Mouse (Mus musculus) erythroid progenitor cell, adult 5-6 weeks (primary cell): Measurements from ENCODE around the gene Olfr622. TPM values are rescaled to one million over a fixed set of nuclear protein-coding genes. Genes with fewer than 3 reads are reported as not detected.

Experiments used
- ATAC-seq: replicated peaks from 2 replicates; pipeline ENCODE4 v1.8.0; 2016; ENCODE audit warnings: moderate number of reproducible peaks, mild to moderate bottlenecking, moderate TSS enrichment, inconsistent platforms; ENCODE audit not compliant: poor library complexity, low FRiP score, severe bottlenecking
- total RNA-seq, 2 experiments: library from RNA; stranded (forward) in 1 of 2; stranded (reverse) in 1 of 2; fragments of 150-400 nt in 1 of 2; fragments of 186-747, 209-891 nt in 1 of 2; gene quantifications; 2 replicates each; pipeline versions ENCODE4 v1.2.3 to v1.2.4; 2015 to 2017; ENCODE audit warnings: low replicate concordance in 2 of 2

Olfr622 gene
- total RNA-seq (2015; ENCODE audit: low replicate concordance) (not detected in 2 replicates), total RNA-seq (2017; ENCODE audit: low replicate concordance) (not detected in 2 replicates)

DNA sequence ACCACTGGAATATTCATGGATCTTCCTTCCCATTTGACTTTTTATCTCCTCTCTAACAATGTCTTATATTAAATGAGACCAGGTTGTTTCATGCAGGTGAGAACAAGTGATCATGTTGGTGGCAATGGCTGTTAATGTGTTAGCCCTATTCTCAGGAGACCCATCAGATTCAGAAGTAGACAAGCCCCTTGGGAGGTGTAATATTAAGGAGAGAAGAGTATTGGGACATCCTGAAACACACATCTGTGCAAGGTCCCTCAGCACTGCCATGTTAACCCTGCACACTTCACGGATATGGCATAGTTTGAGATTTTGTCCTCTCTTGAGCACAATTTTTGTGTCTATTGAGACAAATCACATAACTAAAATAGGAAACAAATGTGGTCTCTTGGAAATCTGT is at the start of gene Olfr622:
TSS of gene Olfr622 (minus strand) at position 101 of the 400 bp plus-strand sequence.
- ATAC-seq, result no peak

DNA sequence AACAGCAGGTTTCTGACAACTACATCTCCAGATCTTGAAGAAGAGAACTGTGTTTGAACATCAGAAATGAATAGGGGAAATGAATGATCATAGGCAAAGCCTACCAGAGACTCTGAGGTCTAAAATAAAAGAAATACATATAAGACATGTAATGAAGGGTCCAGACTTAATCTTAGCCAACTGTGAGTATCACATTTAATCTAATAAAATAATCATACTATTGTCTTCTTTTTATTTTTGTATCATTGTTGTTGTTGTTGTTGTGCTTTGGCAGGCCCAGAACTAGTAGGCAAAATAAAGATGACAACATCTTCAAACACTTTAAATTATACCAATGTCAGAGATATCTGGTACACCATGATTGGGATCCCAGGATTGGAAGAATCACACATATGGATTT is 39.9 kb upstream of the Olfr622 start, which contains the start of gene Olfr625-ps1:
TSS of gene Olfr625-ps1 (plus strand) at position 301 of the 400 bp plus-strand sequence.
- ATAC-seq, result no peak

DNA sequence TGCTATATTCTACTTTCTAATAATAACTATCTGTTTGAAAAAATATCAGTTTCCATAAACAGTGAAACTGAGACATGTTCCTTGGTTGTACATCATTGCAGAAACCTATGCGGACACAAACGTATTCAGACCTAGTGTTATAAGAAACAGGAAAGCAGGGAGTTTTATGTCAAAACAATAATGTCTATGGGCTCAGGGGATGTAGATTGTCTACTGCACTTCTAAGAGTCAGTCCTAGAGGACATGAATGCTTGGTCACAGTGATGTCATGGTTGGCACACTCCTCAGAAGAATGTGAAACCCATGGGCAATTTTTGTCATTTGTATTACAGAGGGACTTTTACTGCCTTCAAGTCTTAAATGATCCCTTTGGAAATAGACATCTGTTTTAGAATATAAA is 28.6 kb upstream of the Olfr622 start, which contains the start of gene Olfr624:
TSS of gene Olfr624 (minus strand) at position 101 of the 400 bp plus-strand sequence.
- ATAC-seq, result no peak

DNA sequence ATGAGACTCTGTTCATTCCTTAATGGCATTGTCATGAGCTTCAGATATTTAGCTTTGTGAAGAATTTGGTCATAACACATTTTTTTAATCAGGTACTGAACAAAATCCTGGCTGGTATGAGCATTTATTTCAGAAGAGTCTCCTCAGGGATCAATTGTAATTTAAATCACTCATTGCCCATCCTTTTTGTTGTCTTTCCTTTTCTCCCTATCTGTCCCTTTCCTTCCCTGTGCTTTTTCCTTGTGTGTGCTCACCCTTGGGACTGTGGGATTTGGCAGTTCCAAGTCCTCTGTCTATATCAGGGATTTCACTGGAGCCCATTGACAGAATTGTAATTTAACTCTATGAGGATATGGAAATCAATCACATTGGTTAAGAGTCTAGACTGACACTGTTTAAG is 21.1 kb upstream of the Olfr622 start, which contains the start of gene Olfr623:
TSS of gene Olfr623 (minus strand) at position 101 of the 400 bp plus-strand sequence.
- ATAC-seq, result no peak

DNA sequence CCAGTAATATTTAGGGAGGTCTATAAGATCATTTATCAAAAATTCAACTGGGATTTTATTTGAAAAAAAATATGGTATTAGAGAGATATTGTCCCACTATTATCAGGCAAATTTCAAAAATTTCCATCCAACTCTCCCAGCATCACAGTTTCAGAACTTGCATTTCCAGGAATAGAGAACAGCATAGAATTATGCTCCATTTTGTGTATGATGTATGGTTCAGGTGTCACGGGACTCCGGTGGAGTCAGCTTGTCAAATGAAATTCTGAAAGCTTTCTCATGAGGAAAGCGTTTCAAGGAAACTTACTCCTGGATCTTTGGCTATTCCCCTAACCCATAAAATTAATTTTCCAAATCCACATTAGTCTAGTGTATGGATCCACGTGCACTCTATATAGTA is 1.6 kb upstream of the Olfr622 start:
- no peak for ATAC-seq

DNA sequence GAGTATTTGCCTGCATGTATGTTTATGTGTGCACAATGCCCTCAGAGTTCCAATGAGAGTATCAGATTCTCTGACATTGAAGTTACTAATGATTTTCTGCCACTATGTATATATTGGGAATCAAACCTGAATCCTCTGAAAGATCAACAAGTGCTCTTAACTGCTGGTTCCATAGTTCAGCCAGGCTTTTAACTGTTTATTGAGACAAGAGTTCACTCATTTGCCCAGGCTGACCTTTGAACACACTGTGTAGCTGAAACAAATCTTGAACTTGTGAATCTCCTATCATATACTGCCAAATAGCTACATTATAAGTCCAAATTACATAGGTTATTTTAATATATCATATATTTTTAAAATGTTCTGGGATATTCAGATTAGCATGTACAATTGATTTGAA is 5.7 kb downstream of the Olfr622 start:
- ATAC-seq, result no peak

DNA sequence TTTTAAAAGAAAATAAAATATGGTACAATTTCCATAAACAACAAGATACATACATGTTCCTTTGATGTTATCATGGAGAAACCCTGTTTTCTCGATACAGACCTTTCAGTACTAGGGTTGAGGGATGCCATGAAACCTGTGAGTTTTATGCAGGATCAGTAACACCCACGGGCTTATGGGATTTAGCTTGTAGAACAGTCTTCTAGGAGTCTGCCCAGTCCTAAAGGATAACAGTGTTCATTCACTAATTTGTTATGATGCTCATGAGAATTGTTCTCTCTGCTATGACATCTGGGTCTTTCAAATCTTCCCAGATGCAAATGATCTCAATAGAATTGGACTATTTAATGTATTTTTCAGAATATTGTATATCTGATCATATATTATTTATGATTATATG is 30.1 kb downstream of the Olfr622 start, which contains the start of gene Olfr620:
TSS of gene Olfr620 (minus strand) at position 101 of the 400 bp plus-strand sequence.
- ATAC-seq, result no peak

DNA sequence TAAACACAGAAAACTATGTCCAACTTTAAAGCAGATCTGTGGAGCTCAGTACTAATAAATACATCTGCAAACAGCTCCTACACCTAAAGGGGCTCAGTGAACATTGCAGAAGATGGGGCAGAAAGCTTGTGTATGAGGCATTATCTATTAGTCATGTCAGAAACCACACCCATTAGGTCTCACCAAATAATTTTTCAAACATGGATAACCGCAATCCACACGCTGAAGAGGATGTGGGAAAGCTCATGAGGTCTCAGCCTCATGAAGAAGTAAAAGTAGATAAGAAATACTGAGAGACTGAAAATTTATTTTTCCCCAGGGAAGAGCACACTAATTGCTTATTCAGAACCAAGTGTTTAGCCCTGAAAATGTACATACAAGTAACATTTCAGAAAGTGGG is 35.1 kb downstream of the Olfr622 start:
- no peak for ATAC-seq

DNA sequence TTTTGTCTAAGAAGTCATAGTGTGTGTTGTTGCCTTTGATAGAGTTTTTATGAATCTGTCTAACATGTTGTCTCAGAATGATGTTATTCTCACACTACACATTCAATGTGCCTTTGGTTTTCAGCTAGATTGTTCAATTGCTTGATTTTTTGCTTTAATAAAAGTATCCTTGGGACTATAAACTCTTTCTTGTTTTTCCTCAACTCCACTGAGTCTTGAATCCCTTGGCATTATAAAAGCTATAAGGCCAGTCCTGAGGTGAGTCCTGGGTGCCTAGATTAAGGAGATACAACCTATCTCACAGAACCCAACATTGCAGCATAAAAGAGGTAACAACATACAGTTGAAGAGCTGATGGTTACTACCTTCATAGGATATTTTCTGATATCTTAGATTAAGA is 42.2 kb downstream of the Olfr622 start, which contains the start of gene Olfr619:
TSS of gene Olfr619 (plus strand) at position 301 of the 400 bp plus-strand sequence.
- no peak for ATAC-seq

DNA sequence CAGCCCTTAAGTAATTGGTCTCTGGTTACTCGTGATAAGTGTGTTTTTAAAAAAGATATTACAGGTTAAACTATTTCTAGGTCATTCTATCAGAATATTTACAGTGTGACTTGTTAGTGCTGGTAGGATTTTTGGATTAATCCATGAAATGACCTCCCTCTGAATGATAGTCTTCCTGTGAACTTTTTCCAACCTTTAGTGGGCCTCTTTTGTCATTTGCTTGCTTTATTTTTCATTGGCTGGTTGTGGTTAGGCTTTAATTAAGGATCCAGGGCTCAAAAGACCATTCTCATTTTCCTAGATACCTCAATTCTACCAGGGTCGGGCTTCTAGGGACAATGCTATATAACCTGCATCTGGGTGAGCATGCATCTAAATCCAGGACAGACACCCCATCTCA is 52.7 kb downstream of the Olfr622 start, which contains the start of gene Olfr618:
TSS of gene Olfr618 (plus strand) at position 301 of the 400 bp plus-strand sequence.
- no peak for ATAC-seq

Other genes starting within 250 kb of the Olfr622 start
Only the 30 nearest of the 32 such genes appear.
- gene Olfr605, start 197.3 kb downstream of the Olfr622 start, total RNA-seq (2015; ENCODE audit: low replicate concordance), result not detected in 2 replicates
- gene Olfr605, start 197.3 kb downstream of the Olfr622 start, total RNA-seq (2017; ENCODE audit: low replicate concordance), result not detected in 2 replicates
- not detected in 2 replicates for gene Olfr606, start 193.7 kb downstream of the Olfr622 start, total RNA-seq (2015; ENCODE audit: low replicate concordance)
- gene Olfr606, start 193.7 kb downstream of the Olfr622 start, total RNA-seq (2017; ENCODE audit: low replicate concordance), result not detected in 2 replicates
- not detected in 2 replicates for gene Olfr607, start 178.6 kb downstream of the Olfr622 start, total RNA-seq (2015; ENCODE audit: low replicate concordance)
- gene Olfr607, start 178.6 kb downstream of the Olfr622 start, total RNA-seq (2017; ENCODE audit: low replicate concordance), result not detected in 2 replicates
- not detected in 2 replicates for gene Olfr608, start 172.8 kb downstream of the Olfr622 start, total RNA-seq (2015; ENCODE audit: low replicate concordance)
- gene Olfr608, start 172.8 kb downstream of the Olfr622 start, total RNA-seq (2017; ENCODE audit: low replicate concordance), result not detected in 2 replicates
- not detected in 2 replicates for gene Olfr609, start 144.6 kb downstream of the Olfr622 start, total RNA-seq (2015; ENCODE audit: low replicate concordance)
- not detected in 2 replicates for gene Olfr609, start 144.6 kb downstream of the Olfr622 start, total RNA-seq (2017; ENCODE audit: low replicate concordance)
- gene Olfr610, start 130.6 kb downstream of the Olfr622 start, total RNA-seq (2015; ENCODE audit: low replicate concordance), result not detected in 2 replicates
- not detected in 2 replicates for gene Olfr610, start 130.6 kb downstream of the Olfr622 start, total RNA-seq (2017; ENCODE audit: low replicate concordance)
- gene Olfr611, start 121.9 kb downstream of the Olfr622 start, total RNA-seq (2015; ENCODE audit: low replicate concordance), result not detected in 2 replicates
- gene Olfr611, start 121.9 kb downstream of the Olfr622 start, total RNA-seq (2017; ENCODE audit: low replicate concordance), result not detected in 2 replicates
- gene Olfr612, start 100.0 kb downstream of the Olfr622 start, total RNA-seq (2015; ENCODE audit: low replicate concordance), result not detected in 2 replicates
- gene Olfr612, start 100.0 kb downstream of the Olfr622 start, total RNA-seq (2017; ENCODE audit: low replicate concordance), result not detected in 2 replicates
- not detected in 2 replicates for gene Olfr613, start 94.6 kb downstream of the Olfr622 start, total RNA-seq (2015; ENCODE audit: low replicate concordance)
- not detected in 2 replicates for gene Olfr613, start 94.6 kb downstream of the Olfr622 start, total RNA-seq (2017; ENCODE audit: low replicate concordance)
- gene Olfr615, start 86.6 kb downstream of the Olfr622 start, total RNA-seq (2015; ENCODE audit: low replicate concordance), result not detected in 2 replicates
- gene Olfr615, start 86.6 kb downstream of the Olfr622 start, total RNA-seq (2017; ENCODE audit: low replicate concordance), result not detected in 2 replicates
- not detected in 2 replicates for gene Olfr616, start 73.6 kb downstream of the Olfr622 start, total RNA-seq (2015; ENCODE audit: low replicate concordance)
- gene Olfr616, start 73.6 kb downstream of the Olfr622 start, total RNA-seq (2017; ENCODE audit: low replicate concordance), result not detected in 2 replicates
- not detected in 2 replicates for gene Olfr617, start 69.6 kb downstream of the Olfr622 start, total RNA-seq (2015; ENCODE audit: low replicate concordance)
- gene Olfr617, start 69.6 kb downstream of the Olfr622 start, total RNA-seq (2017; ENCODE audit: low replicate concordance), result not detected in 2 replicates
- gene Olfr618, start 52.6 kb downstream of the Olfr622 start, total RNA-seq (2015; ENCODE audit: low replicate concordance), result not detected in 2 replicates
- gene Olfr618, start 52.6 kb downstream of the Olfr622 start, total RNA-seq (2017; ENCODE audit: low replicate concordance), result not detected in 2 replicates
- not detected in 2 replicates for gene Olfr619, start 42.1 kb downstream of the Olfr622 start, total RNA-seq (2015; ENCODE audit: low replicate concordance)
- not detected in 2 replicates for gene Olfr619, start 42.1 kb downstream of the Olfr622 start, total RNA-seq (2017; ENCODE audit: low replicate concordance)
- not detected in 2 replicates for gene Olfr620, start 30.2 kb downstream of the Olfr622 start, total RNA-seq (2015; ENCODE audit: low replicate concordance)
- not detected in 2 replicates for gene Olfr620, start 30.2 kb downstream of the Olfr622 start, total RNA-seq (2017; ENCODE audit: low replicate concordance)
- not detected in 2 replicates for gene Olfr623, start 21.0 kb upstream of the Olfr622 start, total RNA-seq (2015; ENCODE audit: low replicate concordance)
- gene Olfr623, start 21.0 kb upstream of the Olfr622 start, total RNA-seq (2017; ENCODE audit: low replicate concordance), result not detected in 2 replicates
- not detected in 2 replicates for gene Olfr624, start 28.5 kb upstream of the Olfr622 start, total RNA-seq (2015; ENCODE audit: low replicate concordance)
- gene Olfr624, start 28.5 kb upstream of the Olfr622 start, total RNA-seq (2017; ENCODE audit: low replicate concordance), result under 0.01 and 0.13 TPM in 2 replicates
- not detected in 2 replicates for gene Olfr625-ps1, start 40.0 kb upstream of the Olfr622 start, total RNA-seq (2015; ENCODE audit: low replicate concordance)
- gene Olfr625-ps1, start 40.0 kb upstream of the Olfr622 start, total RNA-seq (2017; ENCODE audit: low replicate concordance), result not detected in 2 replicates
- not detected in 2 replicates for gene Olfr243, start 72.0 kb upstream of the Olfr622 start, total RNA-seq (2015; ENCODE audit: low replicate concordance)
- gene Olfr243, start 72.0 kb upstream of the Olfr622 start, total RNA-seq (2017; ENCODE audit: low replicate concordance), result not detected in 2 replicates
- not detected in 2 replicates for gene Olfr628, start 87.7 kb upstream of the Olfr622 start, total RNA-seq (2015; ENCODE audit: low replicate concordance)
- gene Olfr628, start 87.7 kb upstream of the Olfr622 start, total RNA-seq (2017; ENCODE audit: low replicate concordance), result not detected in 2 replicates
- not detected in 2 replicates for gene Olfr629, start 102.2 kb upstream of the Olfr622 start, total RNA-seq (2015; ENCODE audit: low replicate concordance)
- not detected in 2 replicates for gene Olfr629, start 102.2 kb upstream of the Olfr622 start, total RNA-seq (2017; ENCODE audit: low replicate concordance)
- not detected in 2 replicates for gene Olfr630, start 114.6 kb upstream of the Olfr622 start, total RNA-seq (2015; ENCODE audit: low replicate concordance)
- gene Olfr630, start 114.6 kb upstream of the Olfr622 start, total RNA-seq (2017; ENCODE audit: low replicate concordance), result not detected in 2 replicates
- 0.84 and 2.5 TPM in 2 replicates for gene Olfr69, start 128.9 kb upstream of the Olfr622 start, total RNA-seq (2015; ENCODE audit: low replicate concordance)
- gene Olfr69, start 128.9 kb upstream of the Olfr622 start, total RNA-seq (2017; ENCODE audit: low replicate concordance), result 1.7 TPM in 1 of 2 replicates, not detected in the other
- 2.9 TPM in 1 of 2 replicates, not detected in the other for gene Olfr68, start 137.0 kb upstream of the Olfr622 start, total RNA-seq (2015; ENCODE audit: low replicate concordance)
- gene Olfr68, start 137.0 kb upstream of the Olfr622 start, total RNA-seq (2017; ENCODE audit: low replicate concordance), result 0.83 and 2.8 TPM in 2 replicates
- gene Olfr67, start 149.1 kb upstream of the Olfr622 start, total RNA-seq (2015; ENCODE audit: low replicate concordance), result 0.84 TPM in 1 of 2 replicates, not detected in the other
- gene Olfr67, start 149.1 kb upstream of the Olfr622 start, total RNA-seq (2017; ENCODE audit: low replicate concordance), result 1.5 and 3.3 TPM in 2 replicates
- gene Hbb-bt, start 171.3 kb upstream of the Olfr622 start, total RNA-seq (2015; ENCODE audit: low replicate concordance), result 26,042 and 29,427 TPM in 2 replicates
- gene Hbb-bt, start 171.3 kb upstream of the Olfr622 start, total RNA-seq (2017; ENCODE audit: low replicate concordance), result 7,139 and 8,294 TPM in 2 replicates
- 118,402 and 120,100 TPM in 2 replicates for gene Hbb-bs, start 185.4 kb upstream of the Olfr622 start, total RNA-seq (2015; ENCODE audit: low replicate concordance)
- gene Hbb-bs, start 185.4 kb upstream of the Olfr622 start, total RNA-seq (2017; ENCODE audit: low replicate concordance), result 41,622 and 62,915 TPM in 2 replicates
- gene Hbb-bh2, start 197.8 kb upstream of the Olfr622 start, total RNA-seq (2015; ENCODE audit: low replicate concordance), result not detected in 2 replicates
- not detected in 2 replicates for gene Hbb-bh2, start 197.8 kb upstream of the Olfr622 start, total RNA-seq (2017; ENCODE audit: low replicate concordance)
- not detected in 2 replicates for gene Hbb-bh1, start 200.5 kb upstream of the Olfr622 start, total RNA-seq (2015; ENCODE audit: low replicate concordance)
- not detected in 2 replicates for gene Hbb-bh1, start 200.5 kb upstream of the Olfr622 start, total RNA-seq (2017; ENCODE audit: low replicate concordance)
- not detected in 2 replicates for gene Hbb-y, start 210.5 kb upstream of the Olfr622 start, total RNA-seq (2015; ENCODE audit: low replicate concordance)
- gene Hbb-y, start 210.5 kb upstream of the Olfr622 start, total RNA-seq (2017; ENCODE audit: low replicate concordance), result not detected in 2 replicates